10 mouse cellular contexts compared by ENCODE assay signal in the genomic region with DNA sequence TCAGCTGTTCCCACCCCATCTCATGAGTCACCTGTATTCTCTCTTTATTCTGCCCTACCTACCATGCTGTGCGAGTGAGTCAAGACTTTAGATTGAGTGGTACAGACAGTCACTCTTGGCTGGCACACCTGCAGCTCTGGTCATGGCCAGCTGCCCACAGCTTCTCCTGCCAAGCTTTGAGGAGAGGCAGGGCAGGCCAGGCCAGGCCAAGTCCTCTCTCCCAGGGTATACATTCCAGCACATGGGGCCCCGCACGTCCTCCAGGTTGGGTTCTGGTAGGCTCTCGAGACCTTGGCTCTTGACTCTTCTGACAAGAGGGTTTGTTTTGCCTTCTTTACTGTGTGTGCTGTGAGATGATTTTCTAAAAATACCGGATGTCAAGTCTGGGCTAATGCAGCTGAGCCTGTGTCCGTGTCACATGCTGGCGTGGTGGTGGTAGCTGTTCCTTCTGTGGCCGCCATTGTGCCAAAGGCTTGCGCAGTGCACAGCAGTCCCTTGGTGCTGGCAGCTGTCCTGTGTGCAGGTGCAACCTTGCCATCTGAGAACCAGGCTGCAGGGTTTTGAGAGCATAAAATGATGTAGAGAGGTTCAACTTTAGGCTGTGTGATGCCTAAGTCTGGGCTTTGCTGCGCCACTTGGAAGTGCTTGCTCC. TPM values are rescaled to one million over a fixed set of nuclear protein-coding genes. Genes with fewer than 3 reads are reported as not detected.
A peak's percentile ranks its signal among the peaks of the same experiment; 100 is the strongest.
DNase-seq lines count a peak whose midpoint lies in the region; ATAC-seq and TF ChIP-seq lines count a peak whose summit lies in the region.
"Had no signal": no experiment of that assay in that cellular context is flagged by ENCODE, and none has a peak within 500 bp of the region (broad histone marks: within the 10 kb centered on the region; RNA-seq: fewer than 3 reads in every experiment).

No protein-coding gene starts in this region.

- H3K4me2 ChIP-seq in hindbrain, postnatal 0 days (ENCODE audit: low read depth, low read length), result no peak overlapping the region
- no peak overlapping the region for H3K4me2 ChIP-seq in hindbrain, embryonic 11.5 days (replicated peaks; ENCODE audit: low read depth, low read length)
- H3K4me2 ChIP-seq in forebrain, embryonic 15.5 days (replicated peaks), result no peak overlapping the region
- H3K4me2 ChIP-seq: liver, embryonic 15.5 days had no signal

- WGBS in hindbrain, postnatal 0 days, result 75% methylated on average over 10 of the region's 10 CpGs
- 98% methylated on average over 10 of the region's 10 CpGs for WGBS in hindbrain, embryonic 11.5 days
- WGBS in forebrain, embryonic 15.5 days, result 88% methylated on average over 10 of the region's 10 CpGs

- ATAC-seq in hindbrain, postnatal 0 days, result 0 out of 2 replicates have a peak, but pooled peaks have one; percentile 24
- ATAC-seq in hindbrain, embryonic 11.5 days (ENCODE audit: low FRiP score), result no peak
- no peak for ATAC-seq in forebrain, embryonic 15.5 days (replicated peaks)

- H3K4me1 ChIP-seq in hindbrain, postnatal 0 days (ENCODE audit: insufficient read depth, low read length), result no peaks in the 10 kb centered on the region
- H3K4me1 ChIP-seq in hindbrain, embryonic 11.5 days (replicated peaks; ENCODE audit: control insufficient read depth, insufficient read depth, low read length), result no peaks in the 10 kb centered on the region
- H3K4me1 ChIP-seq in forebrain, embryonic 15.5 days, result no peaks in the 10 kb centered on the region; the same call in 1 of the 2 replicates
- H3K4me1 ChIP-seq: liver, embryonic 15.5 days had no signal

- no peak for TF ChIP-seq CTCF in hindbrain, postnatal 0 days (IDR thresholded peaks at IDR 0.05; ENCODE audit: low read depth)

- no peak for DNase-seq in hindbrain, postnatal 0 days (ENCODE audit: low spot score)
- DNase-seq in hindbrain, embryonic 11.5 days (ENCODE audit: low spot score), result no peak
- peak; percentile 37 for DNase-seq in fat pad, adult 2 months (ENCODE audit: extremely low read depth, low read depth, low spot score)
- DNase-seq in heart, postnatal 4 days, result peak; percentile 87
- DNase-seq in lung, postnatal 25 days (ENCODE audit: low spot score), result peak; percentile 87
- DNase-seq in layer of hippocampus, postnatal 14 days (ENCODE audit: low spot score in 2 of 2), result no peak
- DNase-seq in thymus, postnatal 14 days, result no peak
- DNase-seq: right cerebral cortex, adult 18-20 months had no signal

- H3K9ac ChIP-seq in hindbrain, postnatal 0 days (replicated peaks; ENCODE audit: low read length), result no peak overlapping the region
- H3K9ac ChIP-seq in hindbrain, embryonic 11.5 days (ENCODE audit: low read depth, low read length), result no peak overlapping the region
- H3K9ac ChIP-seq in forebrain, embryonic 15.5 days (replicated peaks), result no peak overlapping the region
- H3K9ac ChIP-seq: liver, embryonic 15.5 days had no signal

- H3K36me3 ChIP-seq in hindbrain, postnatal 0 days (ENCODE audit: insufficient read depth, low read length), result peaks cover 22% of the 10 kb centered on the region; the same call in 1 of the 2 replicates
- no peaks in the 10 kb centered on the region for H3K36me3 ChIP-seq in hindbrain, embryonic 11.5 days (ENCODE audit: control insufficient read depth, insufficient read depth, low read length)
- peaks cover 6% of the 10 kb centered on the region; the same call in 1 of the 2 replicates for H3K36me3 ChIP-seq in forebrain, embryonic 15.5 days

- no peak overlapping the region for H3K27ac ChIP-seq in hindbrain, postnatal 0 days
- H3K27ac ChIP-seq in hindbrain, embryonic 11.5 days (ENCODE audit: low read depth, low read length), result no peak overlapping the region
- H3K27ac ChIP-seq in forebrain, embryonic 15.5 days (replicated peaks), result no peak overlapping the region
- H3K27ac ChIP-seq: liver, embryonic 15.5 days had no signal

- H3K4me3 ChIP-seq in hindbrain, postnatal 0 days (ENCODE audit: low read length), result no peak overlapping the region
- no peak overlapping the region for H3K4me3 ChIP-seq in hindbrain, embryonic 11.5 days (ENCODE audit: low read depth, low read length)
- no peak overlapping the region for H3K4me3 ChIP-seq in forebrain, embryonic 15.5 days
- H3K4me3 ChIP-seq: liver, embryonic 15.5 days had no signal

- H3K27me3 ChIP-seq in hindbrain, postnatal 0 days (ENCODE audit: insufficient read depth, low read length), result no peaks in the 10 kb centered on the region
- no peaks in the 10 kb centered on the region for H3K27me3 ChIP-seq in hindbrain, embryonic 11.5 days (ENCODE audit: control insufficient read depth, insufficient read depth, low read length)
- H3K27me3 ChIP-seq in forebrain, embryonic 15.5 days, result no peaks in the 10 kb centered on the region
- H3K27me3 ChIP-seq: liver, embryonic 15.5 days had no signal

- H3K9me3 ChIP-seq in hindbrain, postnatal 0 days (ENCODE audit: low read length), result no peaks in the 10 kb centered on the region
- H3K9me3 ChIP-seq in hindbrain, embryonic 11.5 days (ENCODE audit: control insufficient read depth, low read length), result no peaks in the 10 kb centered on the region
- H3K9me3 ChIP-seq in forebrain, embryonic 15.5 days, result no peaks in the 10 kb centered on the region
- H3K9me3 ChIP-seq: liver, embryonic 15.5 days had no signal

RNA-seq across cellular contexts. Expression of a gene that starts 47.2 kb away (rescaled TPM):
- 43.6 and 49.1 TPM in 2 replicates for total RNA-seq in hindbrain, postnatal 0 days (2014; rRNA removed)
- 8.5 and 9.3 TPM in 2 replicates for polyA plus RNA-seq in hindbrain, postnatal 0 days (2015; fragmentation: Nextera tagmentation; extraction: Ambion mirVana)
- 1.5 and 1.7 TPM in 2 replicates for polyA plus RNA-seq in hindbrain, embryonic 11.5 days (2014; fragmentation: Nextera tagmentation; extraction: Ambion mirVana)
- 10 to 100 TPM; 35.0 to 35.1 TPM for total RNA-seq in heart, postnatal 4 days (2021)
- total RNA-seq in layer of hippocampus, postnatal 14 days (2021), result 100 to 1,000 TPM; 125 to 134 TPM
- 6.6 and 6.7 TPM in 2 replicates for polyA plus RNA-seq in forebrain, embryonic 15.5 days (2015; fragmentation: Nextera tagmentation; extraction: Ambion mirVana)

Comparison
In these comparisons a context has a peak if more than half of its experiments do, and no peak if none do; other contexts are left out.
1. DNase-seq: peak in fat pad, adult 2 months (single experiment), heart, postnatal 4 days (single experiment) and lung, postnatal 25 days (single experiment); none in hindbrain, postnatal 0 days (single experiment), hindbrain, embryonic 11.5 days (single experiment), layer of hippocampus, postnatal 14 days (0 of 2) and thymus, postnatal 14 days (single experiment).